Mouse (Mus musculus) G1E-ER4 (cell line): Measurements from ENCODE around the gene Sox13. TPM values are rescaled to one million over a fixed set of nuclear protein-coding genes. Genes with fewer than 3 reads are reported as not detected.

Experiments used
- GATA1 ChIP-seq: IDR thresholded peaks from one replicate; pipeline ENCODE4 v1.8.0; 2012; ENCODE audit warnings: low read length, inconsistent platforms
- polyA plus RNA-seq: library from polyadenylated mRNA; stranded (reverse); fragments of >175 nt; gene quantifications from 2 replicates; pipeline ENCODE4 v1.2.3, GENCODE M21; 2012

Sox13 gene
- polyA plus RNA-seq, 1 experiment, result 0.08 TPM

DNA sequence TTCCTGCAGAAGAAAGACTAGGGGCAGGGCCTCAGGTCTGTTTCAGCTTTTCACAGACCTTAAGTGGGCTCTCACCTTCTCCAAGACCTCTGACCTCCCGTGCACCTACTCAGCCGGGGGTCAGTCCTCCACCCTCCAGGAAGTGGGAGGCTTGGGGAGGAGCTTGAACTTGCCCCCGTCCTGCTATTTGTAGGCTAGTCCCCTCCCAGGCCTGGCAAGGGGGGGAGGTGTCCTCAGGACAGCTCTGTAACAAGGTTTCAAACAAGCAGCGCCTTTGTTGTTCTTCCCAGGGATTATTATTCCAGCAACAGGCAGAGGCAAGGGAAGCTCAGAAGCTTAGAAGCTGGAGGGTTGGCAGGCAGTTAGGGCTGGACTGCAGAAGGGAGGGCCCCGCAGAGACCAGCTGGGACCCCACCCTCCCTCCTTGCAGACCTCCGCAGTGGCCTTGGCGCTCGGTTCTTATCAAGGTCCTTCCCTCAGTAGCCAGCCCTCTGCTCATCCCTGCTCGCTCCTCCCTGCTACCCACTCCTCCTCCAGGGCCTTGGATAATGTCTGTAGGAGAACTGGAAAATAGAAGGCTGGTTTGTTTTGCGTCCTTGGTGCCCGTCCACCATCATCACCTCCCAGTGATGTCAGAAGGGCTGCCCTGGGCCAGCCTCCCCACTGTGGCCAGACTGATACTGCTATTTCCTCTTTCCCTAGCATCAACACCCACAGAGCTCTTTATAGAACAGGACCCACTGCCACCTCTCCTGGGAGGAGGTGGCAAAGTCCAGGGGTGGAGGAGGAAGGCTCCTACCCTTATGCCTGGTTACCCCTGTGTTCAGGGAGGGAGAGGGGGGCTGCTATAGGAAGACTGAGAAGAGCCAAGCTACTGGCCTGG is 56.3 kb downstream of the Sox13 start:
- TF ChIP-seq GATA1, result no peak

DNA sequence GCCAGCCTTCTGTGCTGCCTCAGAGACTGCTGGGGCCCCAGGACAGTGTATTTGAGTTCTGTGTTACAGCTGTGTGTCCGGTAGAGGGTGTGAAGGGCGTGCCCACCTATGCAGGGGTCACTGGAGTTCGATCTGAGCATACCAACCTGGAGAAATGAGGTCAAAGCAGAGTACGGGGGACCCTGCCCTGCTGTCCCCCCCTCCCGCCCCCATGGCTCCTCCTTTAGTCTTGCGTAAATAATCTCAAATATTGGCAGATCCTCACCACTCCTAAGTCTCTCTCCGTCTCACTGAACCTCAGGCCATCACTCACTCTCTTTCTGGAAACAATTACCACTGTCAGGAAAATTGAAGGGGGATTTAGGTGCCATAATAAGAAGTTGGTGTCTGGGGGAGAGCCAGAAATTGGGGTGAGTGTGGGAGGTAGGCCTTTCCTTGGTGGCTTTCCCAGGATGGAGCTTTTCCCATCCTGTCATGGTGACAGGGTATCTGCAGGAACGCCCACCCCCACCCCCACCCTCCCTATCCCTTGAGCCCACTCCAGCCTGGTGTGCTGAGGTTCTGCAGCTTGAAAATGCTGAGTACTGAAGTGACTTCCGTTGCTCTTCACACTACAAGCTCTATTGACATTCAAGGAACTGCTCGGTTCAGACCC is 57.1 kb downstream of the Sox13 start:
- no peak for TF ChIP-seq GATA1

DNA sequence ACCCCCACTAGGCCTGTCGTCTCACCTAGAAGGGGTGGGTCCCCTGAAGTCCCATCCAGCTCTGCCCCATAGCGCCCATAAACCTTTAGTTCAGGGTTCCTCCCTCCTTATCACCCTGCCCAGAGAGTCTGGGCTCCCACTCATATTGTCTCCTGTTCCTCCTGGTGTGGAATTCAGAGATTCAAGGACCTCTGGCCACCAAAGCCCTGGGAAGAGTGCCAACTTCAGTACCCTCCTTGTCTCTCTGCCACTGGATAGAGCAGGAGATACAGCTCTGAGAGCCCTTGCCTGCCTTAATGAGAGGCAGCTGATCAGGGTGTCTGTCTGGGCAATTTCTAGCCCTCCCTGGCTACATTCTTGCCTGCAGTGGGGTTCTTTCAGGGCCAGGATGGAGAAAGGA is 59.3 kb downstream of the Sox13 start:
- TF ChIP-seq GATA1, result no peak

DNA sequence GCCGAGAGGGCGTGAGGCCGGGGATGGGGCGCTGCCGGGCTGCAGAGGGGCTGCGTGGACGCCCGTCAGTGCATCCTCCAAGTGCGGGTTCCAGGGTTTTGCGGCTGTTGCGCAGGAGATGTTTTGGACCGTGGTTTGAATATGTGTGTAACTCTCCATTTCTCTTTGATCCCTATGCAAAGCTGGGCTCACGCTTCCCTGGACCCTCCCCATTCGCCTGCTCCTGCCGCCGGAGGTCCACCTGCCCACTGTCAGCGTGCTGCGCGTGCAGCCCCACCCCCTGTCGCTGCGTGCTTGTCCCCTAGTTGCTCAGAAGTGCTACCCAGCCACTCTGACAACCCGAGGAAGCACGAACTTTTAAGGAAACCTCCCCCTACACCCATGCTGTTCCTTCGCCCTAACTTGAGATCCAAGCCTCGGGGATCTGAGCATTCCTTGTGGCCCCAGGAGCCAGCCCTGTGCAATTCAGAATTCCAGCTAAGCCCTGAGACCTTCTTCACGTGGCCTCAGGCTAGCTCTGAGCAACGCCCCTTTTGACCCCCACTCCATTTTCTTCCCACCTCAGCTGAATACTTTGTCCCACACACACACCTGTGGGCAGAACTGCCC is 60.1 kb downstream of the Sox13 start:
- no peak for TF ChIP-seq GATA1

DNA sequence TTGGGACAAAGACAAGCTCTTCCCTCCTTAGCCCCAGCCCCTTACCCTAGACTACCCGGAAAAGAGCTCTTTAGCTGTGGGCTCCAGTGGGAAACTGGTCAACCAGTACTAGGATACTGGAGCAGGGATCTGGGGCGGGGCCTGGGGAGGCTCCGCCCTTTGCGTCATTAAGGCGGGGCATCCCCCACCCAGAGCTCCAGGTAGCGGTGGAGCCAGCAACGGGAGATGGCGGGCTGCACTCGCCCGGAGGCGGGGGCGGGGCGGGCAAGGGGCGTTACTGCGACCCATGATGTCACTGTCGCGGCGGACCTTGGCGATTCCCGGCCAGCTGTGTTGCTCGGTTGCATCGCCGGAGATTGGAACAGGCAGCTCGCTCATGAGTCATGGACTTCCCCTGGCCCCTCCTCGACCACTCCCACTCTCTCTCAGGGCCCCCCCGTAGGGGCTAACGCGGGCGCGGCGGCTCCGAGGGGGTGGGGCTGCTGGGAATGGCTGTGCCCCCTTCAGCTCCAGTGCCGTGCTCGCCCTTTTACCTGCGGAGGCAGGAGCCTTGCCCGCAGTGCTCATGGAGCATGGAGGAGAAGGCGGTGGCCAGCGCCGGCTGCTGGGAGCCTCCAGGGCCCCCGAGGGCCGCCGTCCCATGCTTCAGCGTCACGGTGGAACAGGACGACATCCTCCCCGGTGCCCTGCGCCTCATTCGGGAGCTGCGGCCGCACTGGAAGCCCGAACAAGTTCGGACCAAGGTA is 60.7 kb downstream of the Sox13 start, which contains the start of gene Etnk2:
Etnk2 (plus strand) TSS at position 297 of the 746 bp plus-strand sequence.
- no peak for TF ChIP-seq GATA1

GRCm38 (mm10) chr1:133362103-133362502 is 62.1 kb downstream of the Sox13 start:
- no peak for TF ChIP-seq GATA1

DNA sequence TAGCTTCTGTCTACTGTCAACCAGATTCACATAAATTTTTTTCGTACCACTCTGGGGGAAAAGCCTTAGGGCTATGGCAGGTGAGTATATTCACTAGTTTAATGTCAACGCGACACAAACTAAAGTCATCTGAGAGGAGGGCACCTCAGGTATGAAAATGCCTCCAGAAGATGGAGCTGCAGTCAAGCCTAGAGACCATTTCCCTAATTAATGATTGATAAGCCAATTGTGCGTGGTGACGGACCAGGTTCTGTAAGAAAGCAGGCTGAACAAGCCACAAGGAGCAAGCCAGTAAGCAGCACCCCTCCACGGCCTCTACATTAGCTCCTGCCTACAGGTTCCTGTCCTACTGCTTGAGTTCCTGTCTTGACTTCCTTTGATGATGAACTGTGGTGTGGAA is 63.2 kb downstream of the Sox13 start:
- TF ChIP-seq GATA1, result no peak

GRCm38 (mm10) chr1:133356330-133356729 is 67.8 kb downstream of the Sox13 start:
- no peak for TF ChIP-seq GATA1

DNA sequence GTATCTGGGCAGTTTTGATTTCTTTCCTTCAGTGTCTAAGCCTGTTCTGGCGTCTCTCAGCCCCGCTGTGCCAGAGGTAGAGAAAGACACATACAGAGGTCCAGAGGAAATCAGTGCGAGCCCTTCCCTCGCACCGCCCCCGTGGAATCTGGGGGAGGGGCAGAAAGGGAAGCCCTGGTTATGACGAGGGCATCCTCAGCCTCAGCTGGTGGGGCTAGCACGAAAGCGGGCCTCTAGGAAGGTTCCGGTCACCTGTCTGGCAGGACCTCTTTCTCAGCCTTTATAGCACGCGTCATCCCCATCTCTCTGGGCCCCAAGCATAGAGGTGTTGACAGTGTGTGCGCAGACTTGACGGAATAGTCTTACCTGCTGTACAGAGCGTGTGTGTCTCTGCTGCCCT is 68.3 kb downstream of the Sox13 start:
- TF ChIP-seq GATA1, result no peak

DNA sequence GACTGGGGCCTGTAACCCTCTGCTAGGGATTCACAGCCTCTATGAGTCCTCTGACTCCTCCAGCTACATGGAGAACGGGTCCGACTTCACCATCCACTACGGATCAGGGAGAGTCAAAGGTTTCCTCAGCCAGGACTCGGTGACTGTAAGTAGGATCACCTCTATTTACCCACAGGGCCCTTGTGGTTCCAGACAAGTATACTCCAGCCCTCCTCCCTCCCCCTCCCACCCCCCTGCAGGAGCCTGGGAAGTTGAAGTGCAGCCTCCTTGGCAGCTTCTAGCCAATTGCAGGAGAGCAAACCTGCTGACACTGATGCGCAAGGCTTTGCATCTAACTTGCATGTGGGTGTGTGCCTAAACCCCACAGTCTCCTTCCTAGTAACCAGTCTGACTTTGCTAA is 68.7 kb downstream of the Sox13 start:
- no peak for TF ChIP-seq GATA1

DNA sequence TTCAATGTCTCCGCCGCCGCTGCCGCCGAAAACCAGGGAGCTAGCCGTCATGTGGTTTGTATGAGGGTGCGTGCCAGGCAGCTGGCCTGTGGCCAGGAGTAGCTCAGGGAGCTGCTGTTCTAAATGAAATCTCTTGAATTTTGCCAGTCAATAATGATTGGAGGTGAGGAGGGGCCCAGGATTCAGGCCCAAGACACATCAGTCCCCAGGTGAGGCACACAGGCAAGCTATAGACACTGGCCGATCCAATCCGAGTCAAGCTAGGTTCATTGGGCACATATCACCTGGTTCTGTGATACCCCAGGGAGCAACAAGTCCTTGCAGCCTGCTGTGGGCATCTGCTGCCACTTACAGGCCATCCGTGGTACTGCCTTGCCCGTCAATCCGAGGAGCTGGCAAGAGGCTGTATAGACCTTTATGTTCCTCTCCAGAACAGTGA is 70.8 kb downstream of the Sox13 start:
- no peak for TF ChIP-seq GATA1

DNA sequence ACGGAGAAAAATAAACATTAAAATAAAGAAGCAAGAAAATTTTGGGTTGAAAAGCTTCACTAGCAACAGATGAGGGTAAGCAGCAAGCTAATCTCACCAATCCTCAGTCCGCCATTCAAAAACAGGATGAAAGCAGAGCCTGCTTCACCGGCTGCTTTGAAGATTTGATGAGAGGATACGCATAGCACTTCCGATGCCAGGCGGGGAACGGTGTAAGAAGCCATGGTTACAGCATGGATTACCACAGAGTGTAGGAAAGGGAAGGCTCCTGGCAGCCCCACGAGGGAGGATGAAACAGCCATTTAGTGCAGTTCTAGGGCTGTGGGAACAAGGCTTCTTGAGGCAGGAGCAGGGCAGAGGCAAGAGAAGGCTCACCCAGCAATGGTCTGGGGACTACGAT is 72.4 kb downstream of the Sox13 start:
- no peak for TF ChIP-seq GATA1

GRCm38 (mm10) chr1:133350210-133350609 is 74.0 kb downstream of the Sox13 start, which contains the start of gene Ren1:
Ren1 (plus strand) TSS chr1:133350510.
- no peak for TF ChIP-seq GATA1

GRCm38 (mm10) chr1:133347693-133348520 is 76.3 kb downstream of the Sox13 start:
- no peak for TF ChIP-seq GATA1

DNA sequence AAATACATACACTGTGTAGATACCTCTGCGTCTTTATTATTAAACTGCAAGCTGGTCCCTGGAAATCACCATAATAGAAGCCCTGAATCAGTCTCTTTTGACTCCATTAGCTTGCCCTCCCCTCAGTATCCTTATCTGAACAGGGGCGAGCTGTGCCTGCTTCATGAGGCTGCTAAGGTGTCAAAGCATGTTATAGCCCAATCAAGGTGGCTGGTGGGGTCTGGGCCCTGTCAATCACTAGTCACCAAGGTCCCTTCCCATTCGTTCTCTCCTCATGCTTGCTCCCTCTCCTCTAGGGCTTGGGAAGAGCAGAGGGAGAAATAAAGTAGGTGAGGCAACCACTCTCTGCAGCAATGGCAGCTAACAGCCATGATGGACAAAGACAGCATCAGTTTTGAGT is 77.0 kb downstream of the Sox13 start:
- TF ChIP-seq GATA1, result no peak
